Comparison of ENCODE assay signal across 21 mouse cellular contexts in the genomic region with DNA sequence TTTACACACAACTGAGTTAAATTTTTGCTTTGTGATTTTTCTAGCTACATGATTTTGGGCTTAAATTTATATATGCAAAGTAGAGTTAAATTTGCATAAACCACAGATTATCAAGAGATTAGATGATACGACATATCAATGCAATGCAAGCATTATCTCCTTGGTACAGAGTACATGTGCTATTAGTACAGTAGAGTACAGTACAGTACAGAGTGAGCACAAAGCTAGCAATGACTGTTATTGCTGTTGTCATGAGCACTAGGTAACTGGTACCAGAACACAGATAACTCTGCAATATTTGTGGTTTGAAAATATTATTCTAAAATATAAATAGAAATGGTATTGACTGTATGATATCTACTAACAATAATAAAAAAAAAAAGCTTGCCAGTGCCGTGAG.
"Had no signal": no experiment of that assay in that cellular context is flagged by ENCODE, and none has a peak within 500 bp of the region (broad histone marks: within the 10 kb centered on the region; RNA-seq: fewer than 3 reads in every experiment).

No protein-coding gene starts in this region.

- H3K27ac ChIP-seq: intestine, embryonic 15.5 days; kidney, embryonic 15.5 days; limb, embryonic 12.5 days; limb, embryonic 15.5 days; liver, embryonic 14.5 days; macrophage; neural tube, embryonic 13.5 days had no signal

- H3K4me2 ChIP-seq: intestine, embryonic 15.5 days; kidney, embryonic 15.5 days; limb, embryonic 12.5 days; limb, embryonic 15.5 days; liver, embryonic 11.5 days; lung, embryonic 14.5 days; neural tube, embryonic 13.5 days had no signal

- H3K4me1 ChIP-seq: intestine, embryonic 15.5 days; kidney, embryonic 15.5 days; limb, embryonic 12.5 days; limb, embryonic 15.5 days had no signal

- H3K36me3 ChIP-seq: intestine, embryonic 15.5 days; kidney, embryonic 15.5 days; limb, embryonic 12.5 days; limb, embryonic 15.5 days; neural tube, embryonic 13.5 days had no signal

- H3K4me3 ChIP-seq: intestine, embryonic 15.5 days; kidney, embryonic 15.5 days; limb, embryonic 12.5 days; limb, embryonic 15.5 days; myocyte; neural tube, embryonic 13.5 days had no signal

- H3K9me3 ChIP-seq: intestine, embryonic 15.5 days; kidney, embryonic 15.5 days; limb, embryonic 12.5 days; limb, embryonic 15.5 days; neural tube, embryonic 13.5 days had no signal

- H3K9ac ChIP-seq: intestine, embryonic 15.5 days; kidney, embryonic 15.5 days; limb, embryonic 12.5 days; limb, embryonic 15.5 days; liver, embryonic 14.5 days; liver, postnatal 0 days; lung, embryonic 14.5 days; neural tube, embryonic 13.5 days had no signal

- H3K27me3 ChIP-seq: intestine, embryonic 15.5 days; kidney, embryonic 15.5 days; limb, embryonic 12.5 days; limb, embryonic 15.5 days; neural tube, embryonic 13.5 days had no signal

- DNase-seq: kidney, adult 11 months; kidney, adult 8-10 months; kidney, postnatal 10 days; kidney, postnatal 36 days; layer of hippocampus, adult 9-11 months; left cerebral cortex, postnatal 4 days; liver, postnatal 0 days; lung, embryonic 14.5 days; retina, postnatal 1 day; thymus, adult 18-20 months; thymus, postnatal 14 days had no signal

- ATAC-seq: intestine, embryonic 15.5 days; liver, postnatal 0 days; lung, postnatal 0 days had no signal
